Mouse (Mus musculus): Measurements from ENCODE around the gene Pnkp. TPM values are rescaled to one million over a fixed set of nuclear protein-coding genes. Genes with fewer than 3 reads are reported as not detected.

Gene Pnkp
- polyA plus RNA-seq, 1 experiment = 23.4 TPM

- no peak for DNase-seq (ENCODE audit: low spot score)
These were observed 48.5 kb downstream of the Pnkp start for GRCm38 (mm10) chr7:44905430-44905829.

- DNase-seq (ENCODE audit: low spot score) = no peak
These were observed 52.0 kb downstream of the Pnkp start for GRCm38 (mm10) chr7:44908706-44909476.

Other genes starting within 250 kb of the Pnkp start
- 8.7 and 16.9 TPM in 2 replicates for gene Myh14, start 186.3 kb upstream of the Pnkp start, polyA plus RNA-seq (2012; rRNA removed)
- not detected in 2 replicates for gene Izumo2, start 148.4 kb upstream of the Pnkp start, polyA plus RNA-seq (2012; rRNA removed)
- gene Vrk3, start 108.7 kb upstream of the Pnkp start, polyA plus RNA-seq (2012; rRNA removed) = 29.9 and 36.3 TPM in 2 replicates
- gene Zfp473, start 106.1 kb upstream of the Pnkp start, polyA plus RNA-seq (2012; rRNA removed) = 0.32 and 0.41 TPM in 2 replicates
- 30.5 and 34.7 TPM in 2 replicates for gene Nup62, start 41.1 kb upstream of the Pnkp start, polyA plus RNA-seq (2012; rRNA removed)
- 1.7 and 2.5 TPM in 2 replicates for gene Il4i1, start 40.8 kb upstream of the Pnkp start, polyA plus RNA-seq (2012; rRNA removed)
- 43.4 and 63.6 TPM in 2 replicates for gene Atf5, start 40.5 kb upstream of the Pnkp start, polyA plus RNA-seq (2012; rRNA removed)
- 93.8 and 99.5 TPM in 2 replicates for gene Akt1s1, start 8.1 kb upstream of the Pnkp start, polyA plus RNA-seq (2012; rRNA removed)
- gene Tbc1d17, start 8.1 kb upstream of the Pnkp start, polyA plus RNA-seq (2012; rRNA removed) = 67.3 and 68.9 TPM in 2 replicates
- 176 and 195 TPM in 2 replicates for gene Ptov1, start 12.6 kb downstream of the Pnkp start, polyA plus RNA-seq (2012; rRNA removed)
- gene Med25, start 35.6 kb downstream of the Pnkp start, polyA plus RNA-seq (2012; rRNA removed) = 57.8 and 66.1 TPM in 2 replicates
- 47.7 and 53.9 TPM in 2 replicates for gene Fuz, start 38.9 kb downstream of the Pnkp start, polyA plus RNA-seq (2012; rRNA removed)
- gene Ap2a1, start 72.4 kb downstream of the Pnkp start, polyA plus RNA-seq (2012; rRNA removed) = 74.2 and 77.7 TPM in 2 replicates
- gene Tsks, start 86.1 kb downstream of the Pnkp start, polyA plus RNA-seq (2012; rRNA removed) = 0.03 and 0.08 TPM in 2 replicates
- 26.1 and 26.8 TPM in 2 replicates for gene Cpt1c, start 117.7 kb downstream of the Pnkp start, polyA plus RNA-seq (2012; rRNA removed)
- gene Prmt1, start 129.4 kb downstream of the Pnkp start, polyA plus RNA-seq (2012; rRNA removed) = 183 and 244 TPM in 2 replicates
- 133 and 171 TPM in 2 replicates for gene Irf3, start 140.5 kb downstream of the Pnkp start, polyA plus RNA-seq (2012; rRNA removed)
- 28.6 and 34.8 TPM in 2 replicates for gene Bcl2l12, start 141.6 kb downstream of the Pnkp start, polyA plus RNA-seq (2012; rRNA removed)
- 58.4 and 63.5 TPM in 2 replicates for gene Scaf1, start 159.2 kb downstream of the Pnkp start, polyA plus RNA-seq (2012; rRNA removed)
- 383 and 414 TPM in 2 replicates for gene Rras, start 160.8 kb downstream of the Pnkp start, polyA plus RNA-seq (2012; rRNA removed)
- 5.1 and 18.2 TPM in 2 replicates for gene Prr12, start 195.7 kb downstream of the Pnkp start, polyA plus RNA-seq (2012; rRNA removed)
- 59.9 and 69.6 TPM in 2 replicates for gene Nosip, start 205.3 kb downstream of the Pnkp start, polyA plus RNA-seq (2012; rRNA removed)
- 37.6 and 46.5 TPM in 2 replicates for gene Prrg2, start 205.5 kb downstream of the Pnkp start, polyA plus RNA-seq (2012; rRNA removed)
- 277 and 317 TPM in 2 replicates for gene Rcn3, start 235.1 kb downstream of the Pnkp start, polyA plus RNA-seq (2012; rRNA removed)
- 144 and 157 TPM in 2 replicates for gene Fcgrt, start 246.7 kb downstream of the Pnkp start, polyA plus RNA-seq (2012; rRNA removed)

Measured in urinary bladder, adult 2 months (tissue).